Mouse (Mus musculus) brain, embryonic 14.5 days (tissue): ENCODE data around the gene Olfr1505. TPM values are rescaled to one million over a fixed set of nuclear protein-coding genes. Genes with fewer than 3 reads are reported as not detected.

ENCODE experiments used
- DNase-seq: peaks from one replicate; pipeline ENCODE4 v3.0.0-alpha.2; 2011; ENCODE audit warnings: low read depth
- CTCF ChIP-seq: fragments of 200-500 bp; IDR thresholded peaks from 2 replicates; pipeline ENCODE4 v1.5.1; 2012; ENCODE audit warnings: inconsistent platforms, mild to moderate bottlenecking, moderate library complexity, borderline replicate concordance; ENCODE audit not compliant: insufficient read depth, insufficient read length; ENCODE audit errors: extremely low read depth
- POLR2A ChIP-seq: fragments of 200-500 bp; IDR thresholded peaks from 2 replicates; pipeline ENCODE4 v1.6.1; 2012; ENCODE audit warnings: mild to moderate bottlenecking, inconsistent platforms, borderline replicate concordance; ENCODE audit not compliant: poor library complexity, insufficient read depth, insufficient read length, severe bottlenecking; ENCODE audit errors: extremely low read depth
- polyA plus RNA-seq: library from polyadenylated mRNA; depleted of rRNA; stranded (reverse); fragments of >200 nt; gene quantifications from 2 replicates; pipeline ENCODE4 v1.2.3, GENCODE M21; 2012; rRNA removed

Gene Olfr1505
- not detected in 2 replicates for polyA plus RNA-seq

GRCm38 (mm10) chr19:13913230-13913629 is at the start of gene Olfr1505:
Olfr1505 (plus strand) TSS chr19:13913530.
- TF ChIP-seq POLR2A (no peak), CTCF (no peak)
- DNase-seq: no peak

DNA sequence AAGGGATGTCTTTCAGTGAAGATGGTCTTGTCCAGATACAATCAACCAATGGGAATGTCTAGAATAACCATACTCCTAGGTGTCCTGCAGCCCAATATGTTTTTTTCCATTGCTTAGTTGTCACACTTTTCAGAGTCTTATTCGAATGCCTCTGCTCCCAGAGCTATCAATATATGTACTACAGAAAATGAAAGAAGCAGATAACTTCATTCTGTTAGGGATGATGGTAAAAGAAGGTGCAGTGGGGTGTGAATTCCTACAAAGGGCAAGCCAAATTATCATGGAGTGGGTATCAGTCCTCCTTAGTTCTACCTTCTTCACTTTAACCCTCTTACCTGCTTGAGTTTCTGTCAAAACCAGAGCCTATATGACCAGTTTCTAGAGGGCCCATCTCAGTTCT is 15.5 kb upstream of the Olfr1505 start, which contains the start of gene Olfr1504:
TSS of gene Olfr1504 (minus strand) at position 101 of the 400 bp plus-strand sequence.
- no peak for TF ChIP-seq CTCF
- no peak for TF ChIP-seq POLR2A
- no peak for DNase-seq

Other genes starting within 250 kb of the Olfr1505 start
- not detected in 2 replicates for gene Olfr1491, start 216.3 kb upstream of the Olfr1505 start, polyA plus RNA-seq
- gene Olfr1493-ps1, start 190.3 kb upstream of the Olfr1505 start, polyA plus RNA-seq: not detected in 2 replicates
- not detected in 2 replicates for gene Olfr1494, start 173.8 kb upstream of the Olfr1505 start, polyA plus RNA-seq
- gene Olfr1495, start 148.9 kb upstream of the Olfr1505 start, polyA plus RNA-seq: not detected in 2 replicates
- not detected in 2 replicates for gene Olfr1496, start 135.7 kb upstream of the Olfr1505 start, polyA plus RNA-seq
- not detected in 2 replicates for gene Olfr1497, start 115.3 kb upstream of the Olfr1505 start, polyA plus RNA-seq
- gene Olfr1499, start 94.1 kb upstream of the Olfr1505 start, polyA plus RNA-seq: not detected in 2 replicates
- gene Olfr1500, start 83.0 kb upstream of the Olfr1505 start, polyA plus RNA-seq: not detected in 2 replicates
- not detected in 2 replicates for gene Olfr1501, start 62.8 kb upstream of the Olfr1505 start, polyA plus RNA-seq
- gene Olfr1502, start 51.7 kb upstream of the Olfr1505 start, polyA plus RNA-seq: not detected in 2 replicates
- gene Olfr1504, start 15.6 kb upstream of the Olfr1505 start, polyA plus RNA-seq: not detected in 2 replicates